Mouse (Mus musculus): ENCODE measurements around the gene Plekhm3.

DNA sequence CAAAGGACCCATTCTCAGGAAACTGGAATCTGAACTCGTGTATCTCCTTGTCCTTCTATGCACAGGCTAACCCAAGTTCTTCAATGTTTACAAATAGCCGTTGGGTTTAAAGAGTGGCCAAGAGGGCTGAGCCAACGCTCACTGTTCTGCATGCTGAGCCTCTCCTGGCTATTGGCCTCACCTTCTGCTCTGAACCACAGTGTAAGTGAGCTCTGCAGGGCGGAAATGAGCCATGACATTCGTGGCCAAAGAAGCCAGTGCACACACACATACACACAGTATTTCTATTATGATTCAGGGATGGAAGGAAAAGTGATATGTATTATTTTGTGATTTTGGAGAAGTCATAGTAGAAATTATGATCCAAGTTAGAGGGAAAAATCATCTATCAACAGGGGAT lies 138.9 kb downstream of the Plekhm3 start:
- TF ChIP-seq CTCF (IDR thresholded peaks at IDR 0.05; ENCODE audit: low read depth), result no peak
- no peak for TF ChIP-seq EP300 (IDR thresholded peaks at IDR 0.05; ENCODE audit: low read depth)

Data from liver, embryonic 14.5 days (tissue).